Mouse (Mus musculus) cerebellum, adult 2 months (tissue): Measurements from ENCODE around the gene Prkd1.

Experiments
- CTCF ChIP-seq: fragments of 200-500 bp; IDR thresholded peaks from 2 replicates; pipeline ENCODE4 v1.5.1; 2011; ENCODE audit warnings: low read depth, mild to moderate bottlenecking, control low read depth, low read length, moderate library complexity, borderline replicate concordance; ENCODE audit not compliant: insufficient read depth
- POLR2A ChIP-seq: fragments of 200-500 bp; IDR thresholded peaks from 2 replicates; pipeline ENCODE4 v1.6.1; 2011; ENCODE audit warnings: low read length, control low read depth, borderline replicate concordance; ENCODE audit not compliant: insufficient read depth

DNA sequence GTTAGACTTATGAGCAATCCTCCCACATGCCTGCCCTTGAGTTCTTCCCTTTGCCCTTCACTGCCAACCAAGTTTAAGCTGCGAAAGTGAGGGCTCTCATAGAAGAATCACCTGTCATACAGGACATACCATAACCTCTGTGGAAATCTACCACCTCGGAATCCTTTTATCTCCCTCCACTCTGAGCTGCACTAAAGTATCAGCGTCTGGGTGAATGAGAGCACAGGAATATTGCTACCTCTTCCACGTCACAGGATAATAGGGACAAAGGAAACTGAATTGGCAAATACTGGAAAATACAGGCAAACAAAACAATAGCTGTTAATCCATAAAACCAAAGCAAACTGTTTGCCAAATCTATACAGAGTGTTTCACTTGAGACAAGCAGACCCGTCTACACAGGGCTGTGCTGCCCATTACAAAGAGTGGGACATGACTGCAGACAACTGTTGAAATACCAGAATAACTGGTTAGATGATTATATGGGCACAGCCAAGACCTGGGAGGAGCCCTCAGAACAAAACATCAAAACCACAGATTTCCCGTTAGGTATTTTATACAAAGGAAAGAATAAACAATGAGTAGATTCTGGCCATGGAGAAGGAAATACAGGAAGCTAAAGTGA is 60.6 kb downstream of the Prkd1 start:
- TF ChIP-seq CTCF (no peak), POLR2A (no peak)
